Mouse (Mus musculus) right cerebral cortex, postnatal 36 days (tissue): Measurements from ENCODE around the gene Higd2a.
A peak's percentile ranks its signal among the peaks of the same experiment; 100 is the strongest.
"Not testable (repeated sequence)": the region's sequence is repeated elsewhere in the genome, so short reads cannot be mapped to it uniquely, and the experiment has no call there.

Experiments
- DNase-seq, 2 experiments: peaks; one replicate each; pipeline ENCODE4 v3.0.0; 2022; ENCODE audit warnings: low spot score in 2 of 2, mixed read lengths in 1 of 2

Higd2a gene

DNA sequence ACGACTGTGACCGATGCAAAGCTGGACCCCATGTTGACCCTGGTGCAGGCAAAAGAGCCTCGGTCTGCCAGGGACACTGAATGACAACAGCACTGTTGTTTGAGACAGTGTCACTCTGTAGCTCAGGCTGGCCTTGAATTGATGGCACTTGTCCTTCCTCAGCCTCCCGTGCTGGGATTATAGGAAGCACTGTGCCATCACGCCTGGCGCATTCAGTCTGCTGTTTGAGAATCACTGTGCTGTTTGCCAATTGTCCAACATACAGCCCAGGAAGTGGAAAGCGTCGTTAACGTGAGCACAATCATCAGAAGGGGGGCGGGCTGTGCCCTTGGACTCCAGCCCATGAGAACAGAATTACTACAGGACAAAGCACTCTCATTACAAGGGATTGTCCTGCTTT lies 7.9 kb upstream of the Higd2a start:
- DNase-seq, result no peak

DNA sequence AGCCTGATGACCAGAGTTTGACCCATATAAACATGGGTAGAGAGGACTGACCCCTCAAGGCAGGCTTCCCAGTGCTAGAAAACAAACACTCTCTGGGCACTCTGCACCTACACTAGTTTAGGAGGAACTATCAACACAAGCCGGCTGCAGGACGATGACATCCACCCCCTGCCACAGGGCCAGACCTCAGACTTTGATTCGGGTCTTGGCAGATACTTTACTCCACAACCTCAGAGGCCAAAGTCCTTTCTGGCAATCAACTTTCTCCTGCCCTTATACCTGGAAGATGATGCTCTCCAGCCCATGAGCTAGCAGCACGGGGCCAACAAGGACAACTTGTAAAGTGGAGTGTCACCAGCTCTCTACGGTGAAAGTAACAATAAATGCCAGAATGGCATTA lies 7.1 kb upstream of the Higd2a start:
- no peak for DNase-seq

DNA sequence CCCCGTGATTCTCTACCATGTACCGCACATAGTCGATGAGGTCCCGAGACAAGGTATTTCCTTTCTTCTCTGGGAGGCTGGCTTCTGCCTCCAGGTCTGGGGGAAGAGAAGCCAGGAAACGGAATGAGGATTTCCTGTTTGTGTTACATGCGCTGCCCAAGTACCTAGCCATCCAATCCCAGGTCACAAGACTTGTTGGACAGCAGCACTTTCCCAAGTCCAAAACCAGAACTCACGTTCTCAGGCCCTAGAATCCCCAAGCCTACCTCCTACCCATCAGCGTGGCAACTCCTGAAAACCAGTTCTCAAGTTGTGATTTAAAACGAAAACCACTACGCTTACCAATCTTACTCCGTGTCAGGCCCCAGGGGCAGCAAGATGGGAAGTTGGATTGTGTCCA lies 4.2 kb upstream of the Higd2a start:
- no peak for DNase-seq

DNA sequence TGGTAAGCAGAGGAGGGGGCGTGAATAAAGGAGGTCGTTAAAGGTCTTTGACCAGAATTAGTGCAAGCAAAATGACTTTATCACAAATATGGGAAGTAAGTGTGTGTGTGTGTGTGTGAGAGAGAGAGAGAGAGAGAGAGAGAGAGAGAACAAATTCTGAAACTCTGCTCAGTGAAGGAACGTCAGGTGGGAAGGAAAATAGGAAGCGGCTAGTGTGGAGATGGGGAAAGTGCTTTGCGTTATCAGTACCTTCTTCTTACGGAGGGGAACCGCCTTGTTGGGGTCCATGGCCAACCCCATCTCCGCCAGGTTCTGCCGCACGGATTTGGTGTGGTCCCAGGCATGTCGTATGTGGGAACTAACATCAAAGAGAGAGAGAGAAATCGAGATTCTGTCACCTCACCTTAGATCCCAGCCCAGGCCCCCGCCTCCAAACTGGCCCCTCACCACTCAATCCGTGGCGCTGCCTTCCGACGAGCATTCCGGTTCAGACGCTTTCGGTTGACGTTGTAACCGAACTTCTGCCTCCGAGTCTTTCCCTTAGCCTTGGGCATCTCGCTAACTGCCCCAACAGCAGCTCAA lies 502 bp upstream of the Higd2a start:
- no peak for DNase-seq

DNA sequence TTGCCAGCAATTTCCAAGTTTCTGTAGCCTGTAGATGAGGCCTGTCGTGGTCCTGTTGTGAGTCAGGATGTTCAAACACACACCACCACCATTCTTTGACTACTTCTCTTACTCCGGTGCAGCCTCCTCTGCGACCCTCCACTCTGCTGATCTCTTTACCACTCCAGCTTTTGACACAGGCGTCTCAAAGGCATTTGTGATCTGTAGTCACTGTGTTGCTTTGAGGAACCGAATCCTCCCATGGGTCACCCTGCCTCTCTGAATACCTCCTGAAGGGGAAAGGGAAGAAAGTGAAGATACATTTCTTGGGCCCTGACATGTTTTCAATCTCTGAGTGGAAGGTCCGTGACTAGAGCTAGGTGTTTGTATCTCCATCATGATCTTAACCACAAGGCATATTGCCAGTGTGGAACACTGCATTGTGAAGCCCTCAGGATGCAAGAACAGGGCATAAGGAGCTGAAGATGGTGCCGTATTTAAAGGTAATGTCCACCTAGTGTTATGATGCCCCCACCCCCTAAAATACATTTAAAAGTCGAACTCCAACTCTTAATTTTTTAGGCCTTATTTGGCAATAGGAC lies 1.9 kb downstream of the Higd2a start:
- no peak for DNase-seq

DNA sequence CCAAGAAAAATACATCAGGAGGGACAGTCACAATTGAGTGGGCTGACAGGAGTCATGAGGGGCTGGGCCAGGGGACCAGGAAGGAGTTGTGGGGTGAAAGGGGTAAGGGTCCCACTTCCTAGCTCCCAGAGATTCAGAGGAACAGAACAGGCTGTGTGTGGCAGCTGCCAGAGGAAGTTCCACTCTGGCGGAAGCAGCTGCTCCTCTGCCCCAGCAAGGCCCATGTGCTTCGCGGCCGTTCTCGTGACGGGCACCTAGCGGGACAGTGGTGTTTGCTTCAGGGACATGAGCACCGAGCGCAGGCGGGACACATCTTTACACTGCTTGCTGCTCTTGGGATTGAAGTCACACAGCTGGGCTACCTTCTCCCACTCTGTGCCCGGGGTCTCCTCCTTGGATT lies 3.6 kb downstream of the Higd2a start:
- DNase-seq, result no peak

DNA sequence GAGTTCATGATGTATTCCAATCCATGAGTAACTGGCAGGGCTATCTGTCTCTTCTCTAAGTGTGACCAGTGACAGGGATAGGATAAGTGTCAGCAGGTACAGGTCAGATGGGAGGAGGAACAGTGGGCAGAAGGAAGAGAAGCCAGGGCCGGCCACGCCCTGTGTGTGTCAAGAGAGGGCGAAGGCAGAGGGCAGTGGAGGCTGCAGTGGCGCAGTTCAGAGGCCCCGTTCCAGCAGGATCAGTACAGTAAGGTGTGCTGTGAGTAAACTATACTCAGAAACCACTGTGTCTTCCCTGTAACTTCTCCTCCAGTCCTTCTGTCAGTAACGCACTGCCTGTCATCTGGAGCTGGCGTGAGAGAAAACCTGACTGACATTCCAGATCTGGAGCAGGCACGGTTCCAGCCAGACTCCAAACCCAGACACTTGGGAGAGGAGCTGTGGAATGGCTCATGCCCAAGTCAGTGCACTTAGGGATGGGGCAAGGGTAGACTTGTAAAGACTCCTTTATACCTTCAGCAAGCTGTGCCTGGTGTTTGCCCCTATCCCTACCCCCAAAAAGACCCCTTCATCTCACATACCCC lies 6.2 kb downstream of the Higd2a start:
- DNase-seq, result no peak

DNA sequence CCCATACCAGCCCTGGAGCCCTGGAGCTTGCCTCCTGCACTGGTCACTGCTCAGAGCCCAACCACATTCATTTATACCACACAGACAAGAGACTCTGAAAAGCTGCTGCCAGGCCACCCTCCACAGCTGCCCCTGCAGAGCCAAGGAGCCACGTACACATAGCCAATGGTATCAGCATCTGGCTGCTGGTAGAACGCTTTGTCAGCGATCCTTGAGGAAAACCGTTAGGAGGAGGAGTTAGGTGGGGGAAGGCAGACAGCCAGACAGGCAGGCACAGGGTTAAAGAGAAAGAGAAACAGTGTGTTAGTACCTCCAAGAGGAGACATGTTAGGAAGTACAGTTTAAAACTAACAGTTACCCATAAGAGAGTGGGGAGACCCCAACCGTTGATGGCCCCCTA lies 6.9 kb downstream of the Higd2a start:
- no peak for DNase-seq

DNA sequence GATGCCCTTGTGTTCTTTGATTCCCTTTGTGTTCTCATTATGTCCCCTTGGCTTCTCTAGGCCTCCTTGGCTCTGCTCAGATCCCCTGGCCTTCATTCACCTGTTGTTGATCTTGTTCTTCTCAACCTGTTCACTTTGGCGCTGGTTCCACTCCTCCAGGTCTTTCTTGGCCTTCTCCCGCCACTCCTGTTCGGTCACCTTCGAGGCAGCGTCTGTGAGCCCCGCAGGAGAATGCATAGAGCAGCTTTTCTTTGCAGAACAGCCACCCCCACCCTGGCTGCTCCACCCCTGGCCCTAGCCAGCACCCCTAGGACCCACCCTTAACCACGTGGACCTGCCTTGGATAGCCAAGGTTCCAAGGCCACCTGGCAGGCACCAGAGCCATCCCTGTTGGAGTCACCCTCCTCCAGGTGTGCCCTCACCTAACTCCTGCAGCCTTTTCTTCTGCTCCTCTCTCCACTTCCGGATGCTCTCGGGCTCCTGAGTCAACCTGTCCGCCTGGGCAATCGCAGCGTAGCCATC lies 8.7 kb downstream of the Higd2a start:
- DNase-seq, result no peak

DNA sequence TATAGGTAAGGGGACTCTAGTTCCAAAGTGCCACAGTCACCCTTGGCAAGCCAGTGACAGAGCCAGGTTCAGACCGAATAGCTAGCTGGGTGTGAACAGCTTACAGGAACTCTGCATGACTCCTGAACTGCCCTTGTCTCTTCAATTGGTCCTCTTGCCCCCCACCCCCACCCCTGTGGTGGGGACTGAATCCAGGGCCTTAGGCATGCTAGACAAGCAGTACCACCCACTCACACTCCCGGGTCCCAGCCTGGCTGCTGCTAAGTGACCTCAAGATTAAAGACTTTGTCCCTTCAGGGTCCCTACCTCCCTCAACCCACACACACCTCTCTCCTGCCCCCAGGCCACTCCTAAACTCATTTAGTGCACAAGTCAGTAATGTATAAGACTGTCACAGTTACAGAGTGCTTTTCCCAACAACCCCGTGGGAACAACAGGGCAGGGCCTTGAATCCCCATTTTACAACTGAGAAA lies 12.7 kb downstream of the Higd2a start:
- DNase-seq, result no peak

DNA sequence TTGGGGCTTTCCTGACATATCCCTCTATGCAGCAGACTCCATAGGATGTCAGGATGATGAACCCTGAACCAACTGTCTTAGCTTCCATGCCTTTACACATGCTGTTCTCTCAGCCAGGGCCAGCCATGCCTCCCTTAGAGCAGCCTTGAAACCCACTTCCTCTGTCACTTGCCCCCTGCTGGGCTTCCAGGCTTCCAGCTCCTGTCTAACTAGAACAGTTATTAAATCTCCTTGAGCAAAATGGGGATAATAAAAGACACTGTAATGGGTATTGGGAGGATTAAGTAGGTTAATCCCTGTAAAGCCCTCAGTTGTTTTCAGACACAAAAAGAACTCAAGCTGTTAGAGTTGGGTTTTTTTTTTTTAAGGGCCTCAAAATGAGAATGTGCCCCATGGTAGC lies 13.5 kb downstream of the Higd2a start:
- no peak for DNase-seq

DNA sequence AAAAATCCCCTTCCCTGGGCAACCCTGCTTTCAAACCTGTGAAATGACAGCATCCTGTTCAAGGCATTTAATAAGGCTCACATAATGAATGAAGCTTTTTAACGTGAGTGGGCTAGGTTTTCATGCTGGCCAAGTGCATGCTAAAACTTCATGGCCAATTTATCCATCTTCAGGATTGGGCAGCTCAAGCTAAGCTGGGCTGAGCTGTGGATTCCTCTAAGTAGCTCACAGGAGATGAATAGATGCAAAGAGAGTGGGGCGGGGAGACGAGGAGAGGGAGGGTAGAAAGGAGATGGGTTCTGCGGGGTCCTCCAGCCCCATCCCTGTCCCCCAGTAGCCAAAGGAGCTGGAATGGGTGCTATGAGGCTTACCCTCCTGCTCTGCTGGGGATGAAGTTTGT lies 14.2 kb downstream of the Higd2a start:
- DNase-seq, result no peak

DNA sequence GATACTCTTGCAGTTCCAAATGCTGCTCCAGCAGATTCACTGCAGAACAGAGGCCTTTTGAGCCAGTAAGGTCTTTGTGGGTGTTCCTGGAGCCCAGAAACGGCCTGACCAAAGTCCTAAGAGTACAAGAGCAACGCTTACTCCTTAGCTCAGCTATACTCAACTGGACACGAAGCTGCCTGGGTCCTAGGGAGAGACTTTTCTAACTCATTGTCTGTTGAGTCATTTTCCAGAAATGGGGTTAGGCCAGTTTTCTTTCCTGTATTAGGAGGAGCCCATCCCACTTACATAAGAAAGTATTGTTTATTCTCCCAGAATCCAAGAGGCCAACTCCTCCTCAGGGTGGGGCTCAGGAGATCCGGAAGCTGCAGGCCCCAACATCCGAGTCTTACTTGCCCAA lies 15.4 kb downstream of the Higd2a start:
- no peak for DNase-seq

DNA sequence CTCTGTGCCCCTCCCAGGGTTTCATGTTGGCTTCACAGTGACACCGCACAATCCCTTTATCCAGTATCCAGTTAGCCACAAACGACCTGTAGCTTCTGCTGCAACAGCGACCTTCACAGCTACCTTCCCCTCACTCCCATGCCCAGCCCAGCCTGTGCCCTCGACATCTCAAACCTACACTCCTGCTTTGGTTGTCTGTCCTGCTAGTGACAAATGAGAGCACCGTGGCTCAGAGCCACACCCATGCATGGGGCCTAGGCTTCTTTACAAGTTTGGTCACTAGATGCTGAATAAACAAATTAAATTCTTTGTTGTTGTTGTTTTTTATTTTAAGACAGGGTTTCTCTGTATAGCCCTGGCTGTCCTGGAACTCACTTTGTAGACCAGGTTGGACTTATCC lies 17.2 kb downstream of the Higd2a start:
- no peak for DNase-seq

DNA sequence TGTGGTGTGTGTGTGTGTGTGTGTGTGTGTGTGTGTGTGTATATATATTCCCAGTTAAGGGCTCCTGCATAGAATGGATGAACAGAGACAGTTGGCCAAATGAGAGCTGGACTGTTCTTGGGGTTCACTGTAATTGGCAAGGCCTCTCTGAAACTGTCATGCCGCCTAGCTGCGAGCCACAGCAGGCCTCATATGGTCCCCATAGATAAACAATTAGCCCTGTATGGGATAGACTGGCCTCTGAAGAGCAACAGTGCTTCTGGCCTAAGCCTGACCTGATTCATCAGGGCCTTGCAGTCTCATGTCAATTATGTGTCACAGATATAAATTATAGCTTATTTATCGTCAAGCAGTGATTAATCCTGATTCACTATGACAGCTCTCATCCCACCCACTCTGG lies 18.0 kb downstream of the Higd2a start:
- no peak for DNase-seq

DNA sequence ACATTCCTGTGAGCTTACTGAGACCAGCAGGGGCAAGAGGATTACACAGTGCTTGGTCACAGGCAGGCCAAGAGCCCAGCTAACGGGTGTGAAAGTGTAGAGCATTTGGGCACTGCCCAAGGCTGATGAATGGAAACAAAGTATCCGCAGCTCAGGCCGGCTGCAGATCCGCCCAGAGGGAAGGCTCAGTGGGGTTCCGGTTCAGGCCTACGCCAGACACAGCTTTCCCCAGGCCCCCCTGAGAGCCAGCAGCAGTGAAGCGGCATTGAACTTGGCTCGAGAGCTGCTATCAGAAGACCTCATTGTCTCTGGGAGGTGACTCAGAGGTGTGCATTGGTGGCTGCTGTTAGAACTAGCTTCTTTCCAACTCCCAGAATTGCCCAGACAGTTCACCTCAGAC lies 18.7 kb downstream of the Higd2a start:
- DNase-seq, result no peak

DNA sequence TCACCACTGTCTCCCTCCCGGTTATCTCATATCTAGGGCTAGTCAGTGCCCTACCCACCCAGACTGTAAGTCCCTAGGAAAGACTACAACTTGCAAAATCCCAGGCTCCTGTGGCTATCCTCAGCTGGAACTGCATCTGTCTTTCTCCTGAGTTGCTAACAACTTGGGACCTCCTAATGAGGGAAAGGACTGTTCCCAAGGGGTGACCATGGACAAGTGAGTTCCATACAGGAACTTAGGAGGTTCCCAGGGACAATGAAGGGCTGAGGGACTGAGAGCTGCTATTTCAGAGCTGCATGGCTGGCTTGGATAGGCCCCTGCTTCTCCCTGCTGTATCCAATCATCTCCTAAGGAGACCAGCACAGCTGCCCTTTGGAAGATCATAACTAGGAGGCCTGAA lies 19.3 kb downstream of the Higd2a start:
- no peak for DNase-seq

DNA sequence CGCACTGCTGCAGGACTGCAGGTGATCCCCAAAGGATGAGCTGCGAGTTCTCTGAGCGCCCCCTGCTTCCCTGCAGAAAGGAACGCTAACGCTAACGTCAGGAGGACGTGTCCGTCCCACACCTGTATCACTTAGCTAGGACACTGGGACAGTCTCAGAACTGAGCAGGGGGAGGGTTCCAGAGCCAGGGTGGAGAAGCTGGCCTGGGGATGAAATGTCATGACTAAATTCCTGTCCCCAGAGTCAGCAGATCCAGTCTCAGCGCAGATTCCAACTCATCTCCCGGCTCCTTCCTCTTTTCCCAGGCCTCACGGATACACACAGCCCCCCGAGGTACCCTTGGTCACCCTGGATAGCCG lies 20.6 kb downstream of the Higd2a start:
- no peak for DNase-seq

DNA sequence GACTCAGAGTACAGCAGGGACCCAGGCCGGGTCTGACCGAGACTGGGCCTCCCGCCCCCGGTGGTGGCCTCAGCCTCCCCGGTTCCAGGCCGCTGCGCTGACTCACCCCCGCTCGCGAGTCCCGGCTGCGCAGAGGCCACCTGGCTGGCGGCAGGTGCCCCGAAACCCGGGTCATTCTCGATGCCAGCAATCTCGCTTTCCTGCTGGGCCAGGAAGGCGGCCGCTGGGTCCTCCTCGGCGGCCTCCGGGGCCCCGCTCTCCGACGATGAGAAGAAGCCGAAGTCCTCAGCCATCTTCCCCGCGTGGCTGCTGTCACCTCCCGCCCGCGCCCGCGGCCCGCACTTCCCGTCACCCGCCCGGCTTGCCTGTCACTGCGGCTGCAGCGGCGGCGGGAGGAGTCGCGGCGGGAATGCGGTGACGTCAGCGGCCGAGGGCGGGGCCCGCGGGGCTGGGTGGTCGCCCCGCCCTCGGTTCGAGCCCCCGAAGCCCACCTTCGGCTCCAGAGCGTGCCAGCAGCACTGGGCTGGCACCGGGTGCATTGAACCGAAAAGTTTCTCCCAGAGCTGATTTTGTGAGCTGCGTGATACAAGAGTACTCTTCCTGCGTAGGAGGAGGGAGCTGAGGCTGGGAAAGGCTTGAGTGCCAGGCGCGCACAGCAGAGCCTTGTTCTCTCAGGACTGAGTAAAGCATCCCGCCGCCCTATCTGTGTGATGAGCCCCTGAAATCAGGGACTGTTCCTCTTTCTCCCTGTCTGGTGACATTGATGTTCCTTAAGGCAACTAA lies 21.2 kb downstream of the Higd2a start, which contains the start of gene Cltb:
Gene Cltb (minus strand): TSS at position 373 of the 783 bp plus-strand sequence.
- DNase-seq, result peak; percentile 81 to 86

DNA sequence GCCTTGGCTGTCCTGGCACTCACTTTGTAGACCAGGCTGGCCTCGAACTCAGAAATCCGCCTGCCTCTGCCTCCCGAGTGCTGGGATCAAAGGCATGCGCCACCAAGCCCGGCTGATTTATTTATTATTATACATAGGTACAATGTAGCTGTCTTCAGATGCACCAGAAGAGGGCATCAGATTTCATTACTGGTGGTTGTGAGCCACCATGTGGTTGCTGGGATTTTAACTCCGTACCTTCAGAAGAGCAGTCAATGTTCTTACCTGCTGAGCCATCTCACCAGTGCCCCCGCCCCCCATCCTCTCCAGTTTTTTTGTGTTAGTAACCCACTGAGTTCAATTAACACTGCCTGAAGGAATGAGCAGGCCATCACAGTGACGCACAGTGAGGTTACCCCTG lies 23.1 kb downstream of the Higd2a start:
- not testable (repeated sequence) for DNase-seq

DNA sequence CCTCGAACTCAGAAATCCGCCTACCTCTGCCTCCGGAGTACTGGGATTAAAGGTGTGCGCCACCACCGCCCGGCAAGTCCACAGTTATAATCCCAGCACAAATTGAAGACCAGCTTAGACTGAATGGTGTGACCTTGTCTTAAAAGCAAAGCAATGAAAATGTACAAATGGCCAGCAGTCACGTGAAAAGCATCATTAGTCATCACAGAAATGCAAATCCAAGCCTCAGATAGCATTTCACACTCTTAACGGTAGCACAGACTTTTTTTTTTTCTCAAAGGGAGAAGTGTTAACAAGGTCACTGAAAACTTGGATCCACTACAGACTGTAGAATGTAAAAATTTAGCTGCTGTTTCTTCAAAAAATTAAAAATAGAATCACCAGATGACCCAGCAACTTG lies 26.3 kb downstream of the Higd2a start:
- DNase-seq, result no peak

DNA sequence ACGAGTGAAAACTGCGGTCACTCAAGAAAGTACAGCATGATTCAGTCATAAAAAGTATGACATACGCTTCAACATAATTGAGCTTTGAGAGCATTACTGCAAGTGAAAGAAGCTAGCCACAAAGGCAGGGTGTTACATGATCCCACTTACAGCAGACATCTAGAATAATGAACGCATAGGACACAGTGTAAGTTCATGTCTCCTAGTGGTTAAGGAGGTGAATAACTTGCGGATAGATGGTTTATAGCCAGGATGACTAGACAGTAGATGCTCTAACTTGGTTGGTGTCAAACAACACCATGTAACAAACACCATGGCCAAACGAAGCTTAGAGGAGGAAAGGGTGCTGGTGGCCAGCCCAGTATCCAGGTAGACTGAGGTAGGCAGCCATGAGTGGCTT lies 27.0 kb downstream of the Higd2a start:
- no peak for DNase-seq
